Mouse (Mus musculus) kidney, postnatal 36 days (tissue): ENCODE measurements at regions not wholly inside any gene's neighbourhood (a gene's known extent, or its start where the extent isn't known, plus 50 kb on each side); places are given as distances from the start of the nearest gene placed in this dataset.

Experiments used
- DNase-seq, 2 experiments: peaks; one replicate each; pipeline ENCODE4 v3.0.0; 2021 to 2022; ENCODE audit warnings: mixed read lengths in 2 of 2

DNA sequence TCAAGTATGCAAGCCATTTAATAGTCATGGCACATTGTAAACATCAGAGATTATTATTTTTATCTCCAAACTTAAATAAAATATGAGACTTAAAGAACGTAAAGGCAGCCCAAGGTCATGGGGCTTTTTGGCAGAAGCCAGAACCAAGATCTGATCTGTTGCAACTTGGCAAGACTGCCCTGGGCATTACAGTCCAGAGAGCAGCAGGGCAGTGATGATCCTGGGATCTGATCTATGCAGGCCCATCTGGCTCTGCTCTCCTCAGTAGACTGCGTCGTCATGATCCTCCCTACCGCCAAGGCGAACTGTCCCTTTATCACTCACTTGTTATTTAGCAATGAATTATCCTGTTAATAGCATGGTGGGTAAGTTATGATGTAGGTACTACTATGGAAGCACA lies 372.0 kb downstream of the Cdh11 start:
- no peak for DNase-seq

DNA sequence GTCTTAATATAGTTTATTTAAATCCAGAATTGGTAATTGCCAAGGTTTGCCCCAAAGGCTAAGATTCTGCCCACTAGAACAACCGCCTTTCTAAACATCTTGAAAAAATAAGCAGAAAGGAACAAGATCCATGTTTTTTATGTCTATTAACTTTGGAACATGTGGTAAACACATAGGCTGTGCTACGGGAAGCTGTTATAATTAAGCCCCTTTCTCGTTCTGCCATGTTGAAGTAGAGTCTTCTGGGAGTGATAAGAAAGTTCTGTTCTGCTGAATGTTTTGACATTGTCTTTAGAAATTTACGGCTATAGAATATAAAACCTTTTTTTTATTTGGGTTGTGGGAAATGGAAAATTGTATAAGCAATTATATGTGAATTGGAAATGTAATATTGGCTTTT lies 397.9 kb downstream of the Cdh11 start:
- no peak for DNase-seq

DNA sequence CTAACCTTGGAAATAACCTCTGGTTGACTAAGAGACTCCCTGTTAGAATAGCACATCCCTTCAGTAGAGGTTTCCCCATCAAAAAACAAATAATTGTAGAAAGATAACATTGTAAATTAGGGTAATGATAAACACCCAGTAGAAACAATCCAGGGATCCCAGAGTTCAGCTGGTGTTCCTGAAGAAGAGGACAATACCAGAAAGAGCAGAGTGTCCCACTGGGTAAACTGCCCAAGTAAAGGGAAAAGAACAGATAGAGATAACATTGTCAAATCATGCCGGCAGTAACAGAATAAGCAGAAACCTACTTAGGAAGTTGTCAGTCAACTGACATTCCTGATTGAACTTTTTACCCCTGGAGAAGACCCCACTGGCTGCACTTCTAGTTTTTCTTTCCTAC lies 440.1 kb downstream of the Cdh11 start:
- DNase-seq = no peak

DNA sequence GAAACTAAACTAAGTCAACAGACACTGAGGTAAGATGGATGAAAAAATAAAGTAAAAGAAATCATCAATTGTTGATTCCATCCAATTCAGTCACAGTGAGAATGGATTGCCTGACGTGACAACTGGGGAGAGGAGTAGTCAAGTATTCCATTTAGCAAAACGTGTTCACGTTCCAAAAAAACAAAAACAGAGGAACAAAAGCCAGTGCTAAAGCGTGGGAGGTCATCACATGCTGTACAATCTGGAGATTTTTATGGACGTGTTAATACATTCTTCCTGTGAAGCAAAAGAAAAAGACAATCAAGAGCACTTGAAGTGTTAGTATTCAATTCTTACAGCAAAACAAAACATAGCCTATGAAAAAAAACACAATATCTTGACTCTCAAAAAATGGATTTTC lies 452.9 kb downstream of the Cdh11 start:
- no peak for DNase-seq

DNA sequence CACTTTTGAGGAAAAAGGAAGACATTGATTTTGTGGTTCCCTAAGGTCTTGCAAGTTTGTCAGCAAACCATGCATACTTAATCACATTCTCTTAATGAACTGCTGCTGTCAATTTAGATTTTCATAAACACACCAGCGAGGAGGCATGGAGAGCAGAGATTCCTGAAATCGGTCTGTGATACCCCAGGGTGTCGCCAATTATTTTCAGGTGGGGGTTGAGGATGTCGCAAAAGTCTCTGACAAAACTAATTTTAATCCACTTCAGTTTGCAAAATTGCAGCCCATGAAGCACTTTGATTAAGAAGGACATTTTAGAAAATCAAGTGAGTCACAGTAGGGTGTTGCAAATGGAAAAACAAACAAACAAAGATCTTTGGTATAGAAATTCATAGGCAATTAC lies 454.3 kb downstream of the Cdh11 start:
- no peak for DNase-seq

DNA sequence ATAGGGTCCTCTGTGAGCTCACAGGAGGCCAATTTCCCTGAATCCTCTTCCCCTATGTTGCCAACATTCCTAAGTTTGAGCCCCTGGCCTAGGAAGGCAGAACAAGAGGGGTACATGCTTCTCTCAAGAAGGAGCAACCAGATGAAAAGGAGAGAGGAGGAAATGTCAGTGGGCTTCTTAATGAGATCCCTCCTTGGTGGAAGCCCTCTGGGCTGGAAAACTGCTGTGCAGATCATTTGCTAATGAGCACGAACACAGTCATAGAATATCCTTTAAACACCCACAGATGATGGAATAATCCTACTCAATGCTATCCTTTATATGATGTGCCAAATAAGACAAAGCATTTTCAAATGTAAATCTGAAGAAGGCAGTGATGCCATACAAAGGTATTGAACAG lies 455.5 kb downstream of the Cdh11 start:
- no peak for DNase-seq
